Mouse (Mus musculus) heart, embryonic 11.5 days (tissue): ENCODE data around the gene Cfap61. TPM values are rescaled to one million over a fixed set of nuclear protein-coding genes. Genes with fewer than 3 reads are reported as not detected.

Experiments used
- ATAC-seq: fragments of 200-750 bp; cut with Nextera tagmentation; replicated peaks from 2 replicates; pipeline ENCODE4 v1.8.0; 2017; ENCODE audit warnings: moderate library complexity; ENCODE audit not compliant: insufficient number of reproducible peaks, low FRiP score, low TSS enrichment
- H3K27ac ChIP-seq: fragments of 300-500 bp; sonication (generic); 2 replicates; pipeline ENCODE4 v1.5.1; 2014; ENCODE audit warnings: mild to moderate bottlenecking, low read depth, low read length
- H3K27me3 ChIP-seq: fragments of 300-500 bp; sonication (generic); 2 replicates; pipeline ENCODE4 v1.6.1; 2014; ENCODE audit warnings: mild to moderate bottlenecking, low read length, mixed read lengths; ENCODE audit not compliant: control insufficient read depth, insufficient read depth
- H3K36me3 ChIP-seq: fragments of 300-500 bp; sonication (generic); 2 replicates; pipeline ENCODE4 v1.6.1; 2014; ENCODE audit warnings: mild to moderate bottlenecking, low read length, moderate library complexity, mixed read lengths; ENCODE audit not compliant: control insufficient read depth, insufficient read depth
- H3K4me1 ChIP-seq: fragments of 300-500 bp; sonication (generic); 2 replicates; pipeline ENCODE4 v1.6.1; 2014; ENCODE audit warnings: low read length; ENCODE audit not compliant: control insufficient read depth, insufficient read depth
- H3K4me2 ChIP-seq: fragments of 300-500 bp; sonication (generic); 2 replicates; pipeline ENCODE4 v1.6.1; 2014; ENCODE audit warnings: mild to moderate bottlenecking, moderate library complexity
- H3K4me3 ChIP-seq: fragments of 300-500 bp; sonication (generic); 2 replicates; pipeline ENCODE4 v1.5.1; 2014; ENCODE audit warnings: low read depth, low read length
- H3K9ac ChIP-seq: fragments of 300-500 bp; sonication (generic); 2 replicates; pipeline ENCODE4 v1.6.1; 2014; ENCODE audit warnings: mild to moderate bottlenecking, low read depth, low read length, moderate library complexity
- H3K9me3 ChIP-seq: fragments of 300-500 bp; sonication (generic); replicated peaks from 2 replicates; pipeline ENCODE4 v1.6.1; 2016; ENCODE audit warnings: low read length; ENCODE audit not compliant: control insufficient read depth
- WGBS: fragments of 180-500 bp; shearing (Covaris S2); extraction: QIAGEN DNeasy Blood & Tissue Kit; methylation state at CpG from one replicate; pipeline ENCODE4 v1.1.7; 2014; ENCODE audit not compliant: insufficient replicate concordance; 5-methylcytosine and 5-hydroxymethylcytosine counted together
- polyA plus RNA-seq: library from polyadenylated mRNA; unstranded; fragments of >200 nt; fragmentation: Nextera tagmentation; extraction: Ambion mirVana; gene quantifications from 2 replicates; pipeline ENCODE4 v1.2.1, GENCODE M21; 2014

Gene Cfap61
- 0.10 and 1.1 TPM in 2 replicates for polyA plus RNA-seq

DNA sequence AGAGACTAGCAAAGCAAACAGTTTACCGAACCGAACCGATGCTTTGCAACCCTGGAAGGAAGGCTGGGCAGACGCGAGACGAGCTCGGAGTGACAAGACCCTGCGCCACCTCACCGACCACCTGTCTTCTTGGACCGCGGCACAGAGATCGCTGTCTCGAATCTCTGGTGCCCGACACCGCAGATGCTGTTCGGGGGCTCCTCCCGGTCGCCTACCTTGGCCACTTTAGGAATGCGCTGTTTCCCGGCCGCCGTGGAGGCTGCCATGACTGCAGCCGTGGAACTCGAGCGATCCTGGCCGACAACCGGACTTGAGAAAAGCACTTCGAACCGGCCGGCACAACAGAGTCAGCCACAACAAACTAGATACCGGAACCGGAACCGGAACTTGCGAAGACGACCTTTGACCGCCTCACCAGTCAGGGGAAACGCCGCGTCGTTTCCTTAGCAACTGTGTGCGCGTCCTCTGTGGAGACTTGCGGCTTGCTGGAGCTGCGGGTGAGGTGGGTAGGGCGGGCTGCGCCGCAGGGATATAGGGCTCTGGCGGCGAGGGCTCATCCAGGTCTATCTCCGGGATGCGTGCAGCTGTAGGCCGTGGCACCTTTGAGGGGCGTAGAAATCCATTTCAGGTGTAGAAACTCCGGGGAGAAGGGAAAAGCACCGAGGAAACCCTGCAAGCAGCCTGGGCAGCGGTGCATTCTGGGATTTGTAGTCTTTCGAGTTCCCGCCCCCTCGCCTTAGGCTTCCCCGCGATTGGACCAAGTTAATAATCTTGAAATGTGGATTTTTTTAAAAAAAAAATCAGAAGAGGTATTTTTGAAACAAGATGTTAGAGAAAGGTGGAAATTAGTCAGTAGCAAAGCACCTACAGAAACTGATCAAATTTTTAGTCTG lies at the start of gene Cfap61, which contains the start of gene Crnkl1:
Gene Cfap61 (plus strand): TSS at position 446 of the 893 bp plus-strand sequence.
Gene Crnkl1 (minus strand): TSS at position 676 of the 893 bp plus-strand sequence.
- H3K4me1 ChIP-seq = peaks cover 8% of the 10 kb centered on the region
- peak within 1 kb of the TSS; percentile 92 for H3K4me3 ChIP-seq
- peak; percentile 93 for ATAC-seq
- H3K4me2 ChIP-seq = peak within 1 kb of the TSS; percentile 95
- under 1% methylated on average over 61 of the region's 61 CpGs for WGBS
- H3K9ac ChIP-seq = peak within 1 kb of the TSS; percentile 74
- H3K27me3 ChIP-seq = no peaks in the 10 kb centered on the region
- H3K36me3 ChIP-seq = peaks cover 7% of the 10 kb centered on the region; the same call in 1 of the 2 replicates
- H3K27ac ChIP-seq = no peak within 1 kb of the TSS
- H3K9me3 ChIP-seq = no peaks in the 10 kb centered on the region

DNA sequence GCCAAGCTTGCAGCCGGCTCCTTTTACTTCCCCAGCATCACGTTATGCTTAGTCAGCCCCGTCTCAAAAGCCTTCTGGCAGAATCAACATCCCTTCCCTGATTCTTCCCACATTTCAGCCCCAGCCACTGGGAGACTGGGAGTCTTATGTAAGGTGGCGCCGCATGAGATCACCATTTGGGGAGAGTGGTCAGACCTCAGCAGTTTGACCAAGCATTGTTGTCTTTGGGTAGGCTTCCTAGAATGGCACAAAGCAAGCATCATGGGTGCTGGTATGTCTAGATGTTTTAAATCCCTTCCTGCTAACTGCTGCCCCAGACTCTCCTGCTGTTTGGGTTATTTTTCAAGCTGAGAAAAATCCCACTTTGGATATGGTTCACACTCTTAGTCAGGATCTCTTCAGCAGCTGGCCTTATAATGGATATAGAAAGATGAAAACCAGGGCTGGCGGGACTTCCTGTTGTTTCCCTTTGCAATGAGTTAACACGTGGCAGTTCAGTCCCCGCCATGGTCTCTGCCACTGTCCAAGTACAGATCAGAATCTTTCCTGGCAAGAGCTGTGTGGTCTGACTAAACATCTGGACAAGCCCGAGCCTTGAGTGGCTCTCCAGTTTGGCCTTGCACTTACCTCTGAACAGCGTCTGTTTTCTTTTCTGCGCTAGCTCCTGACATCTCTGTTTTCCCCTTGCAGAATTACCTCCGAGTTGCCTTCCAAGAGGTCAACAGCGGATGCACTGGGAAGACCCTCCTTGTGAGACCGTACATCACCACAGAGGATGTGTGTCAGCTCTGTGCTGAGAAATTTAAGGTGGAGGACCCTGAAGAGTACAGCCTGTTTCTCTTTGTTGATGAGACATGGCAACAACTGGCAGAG lies 49.4 kb upstream of the Cfap61 start:
- H3K27me3 ChIP-seq = no peaks in the 10 kb centered on the region
- H3K36me3 ChIP-seq = peaks cover 9% of the 10 kb centered on the region; the same call in 1 of the 2 replicates
- peaks cover 36% of the 10 kb centered on the region for H3K4me1 ChIP-seq
- H3K4me2 ChIP-seq = no peak overlapping the region
- H3K4me3 ChIP-seq = no peak overlapping the region
- H3K9ac ChIP-seq = no peak overlapping the region
- WGBS = 49% methylated on average over 14 of the region's 14 CpGs
- H3K27ac ChIP-seq = peak overlapping the region; percentile 81
- no peaks in the 10 kb centered on the region for H3K9me3 ChIP-seq
- no peak for ATAC-seq

DNA sequence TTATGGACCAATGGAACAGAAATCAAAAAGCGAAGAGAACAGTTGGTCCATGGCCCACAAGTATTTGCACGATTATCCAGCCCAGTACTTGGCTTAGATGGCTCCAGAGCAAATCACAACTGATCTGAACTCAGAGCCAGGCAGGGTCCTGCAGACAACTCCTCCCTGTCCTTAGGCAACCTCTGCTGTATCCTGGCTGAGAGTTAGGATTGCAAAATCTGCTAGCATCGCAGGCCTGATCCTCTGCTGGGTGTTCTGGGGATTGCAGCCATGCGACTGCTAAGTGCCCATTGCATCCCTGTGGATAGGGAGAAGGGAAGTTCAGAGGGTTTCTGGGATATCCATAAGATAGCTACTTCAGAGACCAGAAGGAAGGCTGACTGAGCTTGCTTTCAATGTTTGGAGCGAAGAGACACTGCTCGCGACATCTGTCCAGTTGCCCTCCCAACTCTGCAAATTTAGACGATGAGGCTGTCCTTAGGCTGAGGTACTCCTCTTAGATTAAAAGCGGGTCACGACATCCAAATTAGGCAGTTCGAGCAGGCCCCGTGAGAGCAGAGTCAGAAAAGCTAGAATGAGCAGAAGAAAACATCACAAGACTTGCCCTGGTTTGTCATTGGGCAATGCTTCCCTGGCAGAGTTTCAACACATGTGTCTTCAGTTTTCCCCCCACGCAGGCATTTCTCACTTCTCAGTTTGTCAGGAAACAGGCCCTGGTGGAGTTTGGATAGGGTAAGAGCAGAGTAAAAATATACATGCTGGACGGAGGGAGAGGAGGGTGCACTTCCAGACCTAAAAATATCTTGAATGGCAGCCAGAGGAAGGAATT lies 46.4 kb upstream of the Cfap61 start:
- no peak overlapping the region for H3K4me3 ChIP-seq
- no peak overlapping the region for H3K9ac ChIP-seq
- 29% methylated on average over 14 of the region's 14 CpGs for WGBS
- peak; percentile 57 for ATAC-seq
- no peaks in the 10 kb centered on the region for H3K9me3 ChIP-seq
- H3K4me1 ChIP-seq = peaks cover 36% of the 10 kb centered on the region
- peak overlapping the region; percentile 95 for H3K27ac ChIP-seq
- peak overlapping the region; percentile 25 for H3K4me2 ChIP-seq
- no peaks in the 10 kb centered on the region for H3K27me3 ChIP-seq
- 0 out of 2 replicates have a peak, but pooled peaks cover 3% of the 10 kb centered on the region for H3K36me3 ChIP-seq

DNA sequence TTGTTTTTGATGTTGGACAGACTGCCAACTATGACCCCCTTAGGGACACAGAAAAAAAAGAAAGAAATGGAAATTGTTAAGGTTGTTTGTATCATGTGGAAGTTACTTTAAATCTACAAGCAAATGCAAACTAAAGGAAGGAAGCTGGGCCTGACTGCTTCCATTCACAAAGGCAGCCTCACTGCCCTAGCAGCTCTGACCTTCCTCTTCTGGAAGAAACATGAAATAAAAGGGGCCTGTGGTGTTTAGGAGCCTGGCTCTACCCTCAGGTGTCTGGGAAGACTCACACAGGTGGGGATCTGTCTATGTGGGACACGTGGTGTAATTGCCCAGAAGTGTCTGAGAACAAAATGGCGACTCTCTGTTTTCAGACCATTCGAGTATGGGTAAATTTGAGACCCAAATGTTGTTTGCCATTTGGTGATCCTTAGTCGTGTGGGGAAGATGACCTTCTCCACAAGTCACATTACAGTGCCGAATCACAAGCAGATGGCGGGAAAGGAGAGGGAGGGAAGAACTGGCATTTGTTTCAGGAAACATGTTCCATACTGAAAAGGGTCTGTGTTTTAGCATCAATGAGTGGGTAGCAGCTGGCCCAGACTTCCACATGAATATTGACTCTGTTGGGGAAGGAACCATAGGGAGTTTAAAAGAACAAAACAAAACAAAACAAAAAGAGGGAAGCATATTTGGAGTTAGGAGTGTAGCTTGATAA lies 45.7 kb upstream of the Cfap61 start:
- Histone ChIP-seq H3K4me3 (no peak overlapping the region), H3K4me1 (peaks cover 36% of the 10 kb centered on the region), H3K9ac (no peak overlapping the region), H3K27me3 (no peaks in the 10 kb centered on the region), H3K9me3 (no peaks in the 10 kb centered on the region), H3K27ac (peak overlapping the region; percentile 95), H3K36me3 (0 out of 2 replicates have a peak, but pooled peaks cover 3% of the 10 kb centered on the region), H3K4me2 (no peak overlapping the region; the same call in 1 of the 2 replicates)
- 62% methylated on average over 6 of the region's 6 CpGs for WGBS
- no peak; the same call in 1 of the 2 replicates for ATAC-seq

DNA sequence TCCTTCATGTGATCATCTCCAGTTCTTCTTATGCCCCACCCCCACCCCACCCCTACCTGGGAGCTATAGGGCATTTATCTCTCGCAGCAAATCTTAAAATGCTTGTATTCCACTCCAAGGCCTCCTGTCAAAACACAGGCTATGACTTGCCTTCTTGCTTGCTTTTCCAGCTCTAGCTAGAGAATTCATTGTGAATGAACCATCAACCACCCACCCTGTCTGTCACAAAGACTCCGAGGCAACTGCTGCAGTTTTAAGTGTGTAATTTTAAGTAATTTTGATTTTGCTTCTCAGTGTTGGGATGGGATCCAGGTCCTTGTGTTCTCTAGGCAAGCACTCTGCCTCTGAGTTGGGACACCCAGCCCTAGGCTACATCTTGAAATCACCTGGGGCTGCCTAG lies 44.0 kb upstream of the Cfap61 start:
- Histone ChIP-seq H3K4me3 (no peak overlapping the region), H3K27ac (no peak overlapping the region), H3K4me1 (peaks cover 22% of the 10 kb centered on the region), H3K36me3 (0 out of 2 replicates have a peak, but pooled peaks cover 3% of the 10 kb centered on the region), H3K9me3 (no peaks in the 10 kb centered on the region), H3K9ac (no peak overlapping the region), H3K27me3 (no peaks in the 10 kb centered on the region), H3K4me2 (no peak overlapping the region)
- 86% methylated on average over 2 of the region's 2 CpGs for WGBS
- no peak for ATAC-seq

DNA sequence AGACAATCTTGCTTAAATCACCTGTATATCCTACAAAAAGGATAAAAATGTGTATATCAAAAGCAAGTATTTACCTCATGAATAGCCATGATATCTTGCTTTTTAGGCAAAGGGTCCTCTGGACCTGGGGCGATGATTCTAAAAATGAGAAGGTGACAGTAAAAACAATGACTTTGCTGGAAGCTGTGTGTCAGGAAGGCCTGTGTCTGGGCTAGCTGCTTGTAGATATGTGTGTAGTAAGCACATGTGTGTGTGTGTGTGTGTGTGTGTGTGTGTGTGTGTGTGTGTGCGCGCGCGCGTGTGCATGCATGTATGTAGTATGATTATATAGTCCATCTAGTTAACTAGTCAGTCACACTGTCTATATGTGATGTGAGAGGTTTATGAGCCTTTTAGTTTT lies 40.8 kb upstream of the Cfap61 start:
- WGBS = 97% methylated on average over 6 of the region's 6 CpGs
- no peak for ATAC-seq
- H3K4me1 ChIP-seq = peaks cover 9% of the 10 kb centered on the region
- no peak overlapping the region for H3K9ac ChIP-seq
- H3K4me2 ChIP-seq = no peak overlapping the region
- no peaks in the 10 kb centered on the region for H3K36me3 ChIP-seq
- no peaks in the 10 kb centered on the region for H3K27me3 ChIP-seq
- no peaks in the 10 kb centered on the region for H3K9me3 ChIP-seq
- H3K4me3 ChIP-seq = no peak overlapping the region
- no peak overlapping the region for H3K27ac ChIP-seq

DNA sequence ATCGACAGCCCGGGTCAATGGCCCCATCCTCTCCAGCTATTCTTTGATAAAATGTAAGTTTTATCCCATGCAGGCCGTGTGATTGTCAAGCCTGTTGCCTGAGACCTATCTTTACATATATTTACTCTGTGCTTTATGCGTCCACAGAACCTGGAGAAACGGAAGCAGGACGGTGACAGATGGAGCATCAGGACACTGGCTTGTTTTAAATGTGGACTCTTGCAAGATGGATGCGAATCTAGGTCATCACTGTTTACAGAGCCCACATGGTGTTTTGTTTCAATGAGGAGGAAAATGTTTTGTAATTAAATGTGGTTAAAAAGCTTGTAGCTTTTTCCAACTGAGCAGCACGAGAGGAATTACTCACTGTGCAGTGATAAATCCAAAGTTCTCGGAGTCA lies 36.5 kb upstream of the Cfap61 start:
- H3K27me3 ChIP-seq = no peaks in the 10 kb centered on the region
- no peaks in the 10 kb centered on the region for H3K9me3 ChIP-seq
- WGBS = 77% methylated on average over 9 of the region's 9 CpGs
- no peak overlapping the region for H3K4me2 ChIP-seq
- no peak overlapping the region for H3K27ac ChIP-seq
- H3K4me3 ChIP-seq = no peak overlapping the region
- H3K36me3 ChIP-seq = no peaks in the 10 kb centered on the region
- H3K4me1 ChIP-seq = no peaks in the 10 kb centered on the region
- ATAC-seq = no peak
- H3K9ac ChIP-seq = no peak overlapping the region
